Mouse (Mus musculus) heart, postnatal 0 days (tissue): ENCODE measurements around the gene A2m.

Source experiments
- CTCF ChIP-seq: IDR thresholded peaks from 2 replicates; pipeline ENCODE4 v1.5.1; 2016; ENCODE audit warnings: antibody characterized with exemption, control low read depth, low read depth
- EP300 ChIP-seq: IDR thresholded peaks from 2 replicates; pipeline ENCODE4 v1.6.1; 2016; ENCODE audit warnings: antibody characterized with exemption, low read depth

- TF ChIP-seq CTCF (no peak), EP300 (no peak)
Observed at GRCm38 (mm10) chr6:121635076-121635475, at the start of gene A2m.
